Mouse (Mus musculus): ENCODE results near the gene Rbm34.
A peak's percentile ranks its signal among the peaks of the same experiment; 100 is the strongest.

The Rbm34 gene

DNA sequence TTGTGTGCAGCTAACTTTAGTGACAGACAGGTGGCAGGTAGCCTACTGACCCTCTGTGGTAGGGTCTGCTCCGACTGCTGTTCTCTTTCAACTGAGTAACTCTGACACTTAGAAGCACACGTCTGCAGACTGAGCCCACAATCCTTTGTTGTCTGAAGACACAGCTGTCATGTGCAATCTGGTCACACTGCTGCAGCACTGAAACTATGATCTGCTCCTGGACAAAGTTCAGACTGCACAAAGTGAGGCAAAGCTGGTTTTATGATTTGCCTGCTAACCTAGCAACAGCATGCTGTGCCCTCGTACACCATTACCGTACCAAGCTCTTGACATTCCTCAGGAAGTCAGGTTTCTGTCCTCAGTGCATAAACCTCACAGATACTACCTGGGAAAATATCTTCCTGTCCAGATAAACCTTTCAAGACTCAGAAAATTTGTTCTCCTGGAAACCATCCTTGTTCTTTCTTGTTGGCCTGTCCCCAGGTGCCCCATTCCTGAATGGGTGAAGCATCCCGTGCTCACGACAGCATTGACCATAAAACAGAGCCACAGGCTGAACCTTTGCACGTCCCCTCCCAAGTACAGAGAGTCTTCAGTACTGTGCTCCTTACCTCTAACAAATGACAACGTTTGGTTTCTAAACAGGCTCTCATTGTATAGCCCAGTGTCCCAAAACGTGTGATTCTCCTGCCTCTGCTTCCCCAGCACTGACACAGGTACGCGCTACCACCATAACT is 18.8 kb downstream of the Rbm34 start:
- DNase-seq: no peak

GRCm38 (mm10) chr8:126949527-126949926 is 21.3 kb downstream of the Rbm34 start:
- no peak for DNase-seq

- DNase-seq: no peak
Measured at GRCm38 (mm10) chr8:126946444-126946843, 24.4 kb downstream of the Rbm34 start.

DNA sequence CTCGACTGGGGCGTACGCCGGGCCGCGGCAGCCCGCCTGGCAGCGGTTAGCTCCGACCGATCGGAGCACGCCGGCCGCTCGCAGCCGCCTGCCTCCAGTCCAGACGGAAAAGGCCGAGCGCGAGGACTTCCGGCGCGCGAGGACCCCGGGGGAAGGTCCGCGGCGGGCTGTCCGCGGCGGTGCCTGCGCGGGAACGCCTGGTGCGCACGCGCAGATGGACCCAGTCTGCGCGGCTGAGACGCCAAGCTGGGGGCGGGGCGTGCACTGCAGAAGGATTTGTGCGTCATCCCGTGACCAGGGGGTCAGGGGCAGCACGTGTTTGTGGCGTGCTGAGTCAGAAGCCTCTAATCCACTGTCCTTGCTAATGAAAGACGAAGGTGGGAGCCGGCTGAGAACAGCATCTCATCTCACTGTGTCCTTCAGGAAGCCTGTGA is 25.1 kb downstream of the Rbm34 start, which contains the start of gene Tomm20:
TSS of gene Tomm20 (minus strand) at position 115 of the 434 bp plus-strand sequence.
- peak; percentile 98 for DNase-seq

DNA sequence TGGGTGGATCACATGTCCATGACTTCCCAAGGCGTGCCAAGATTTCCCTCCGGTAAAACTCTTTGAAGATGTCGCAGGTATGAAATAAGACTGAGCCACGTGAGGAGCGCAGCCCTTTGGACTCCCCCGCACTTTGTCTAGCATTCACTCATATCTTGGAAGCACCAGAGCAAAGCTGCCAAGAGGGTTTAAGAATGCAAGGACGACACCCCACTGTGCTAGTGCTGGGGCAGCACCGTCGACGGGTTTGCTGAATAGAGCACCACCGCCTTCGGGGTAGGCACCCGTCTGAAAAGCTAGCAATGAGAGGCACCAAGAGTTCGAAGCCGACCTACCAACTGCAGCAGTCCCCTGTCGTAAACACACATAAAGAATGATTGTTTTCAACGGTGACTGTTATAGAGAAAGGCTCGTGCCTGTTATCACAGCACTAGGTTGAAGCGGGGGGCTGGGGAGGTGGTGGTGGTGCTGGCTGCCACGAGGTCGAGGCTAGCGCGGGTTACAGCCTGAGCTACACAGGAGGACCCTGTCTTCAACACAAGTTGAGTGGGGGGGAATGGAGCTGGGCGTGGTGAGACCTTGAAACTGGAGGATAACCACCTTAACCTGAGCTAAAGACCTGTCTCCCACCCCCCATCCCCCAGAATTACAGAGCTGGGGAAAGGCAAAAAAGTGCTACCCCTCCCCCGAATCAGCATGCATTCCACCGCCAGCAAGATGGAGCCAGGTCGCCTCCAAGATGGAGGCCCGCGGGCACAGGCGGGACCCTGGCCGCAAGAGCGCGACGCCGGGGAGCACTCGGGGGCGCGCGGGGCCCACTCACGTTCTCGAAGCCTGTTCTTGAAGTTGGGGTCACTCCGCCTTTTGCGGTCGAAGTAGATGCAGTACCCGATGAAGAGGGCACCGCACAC is 25.8 kb downstream of the Rbm34 start:
- DNase-seq: peak; percentile 83

DNA sequence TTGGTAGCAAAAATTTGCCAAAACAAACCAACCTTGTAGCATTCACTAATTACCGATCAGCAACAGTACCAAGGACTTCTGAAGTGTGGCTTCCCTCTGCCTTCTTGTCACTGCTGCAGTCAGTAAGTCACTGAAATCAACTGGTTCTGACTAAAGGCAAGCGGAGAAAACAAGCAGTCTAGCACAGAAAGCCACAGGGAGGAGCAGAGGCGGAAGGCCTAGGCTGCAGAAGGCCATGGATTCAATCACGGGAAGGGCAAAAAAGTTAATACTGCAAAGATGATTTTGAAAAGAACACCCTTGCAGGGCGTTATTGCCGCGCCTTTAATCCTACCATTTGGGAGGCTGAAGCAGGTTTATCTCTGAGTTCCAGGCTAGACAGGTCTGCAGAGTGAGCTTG is 27.3 kb downstream of the Rbm34 start:
- DNase-seq: no peak

- no peak for DNase-seq
Measured at GRCm38 (mm10) chr8:126937337-126937736, 33.5 kb downstream of the Rbm34 start.

- peak; percentile 44 for DNase-seq
Measured at GRCm38 (mm10) chr8:126935932-126936331, 34.9 kb downstream of the Rbm34 start.

GRCm38 (mm10) chr8:126935387-126935786 is 35.5 kb downstream of the Rbm34 start:
- no peak for DNase-seq

- no peak for DNase-seq
Measured at GRCm38 (mm10) chr8:126932656-126933055, 38.2 kb downstream of the Rbm34 start.

DNA sequence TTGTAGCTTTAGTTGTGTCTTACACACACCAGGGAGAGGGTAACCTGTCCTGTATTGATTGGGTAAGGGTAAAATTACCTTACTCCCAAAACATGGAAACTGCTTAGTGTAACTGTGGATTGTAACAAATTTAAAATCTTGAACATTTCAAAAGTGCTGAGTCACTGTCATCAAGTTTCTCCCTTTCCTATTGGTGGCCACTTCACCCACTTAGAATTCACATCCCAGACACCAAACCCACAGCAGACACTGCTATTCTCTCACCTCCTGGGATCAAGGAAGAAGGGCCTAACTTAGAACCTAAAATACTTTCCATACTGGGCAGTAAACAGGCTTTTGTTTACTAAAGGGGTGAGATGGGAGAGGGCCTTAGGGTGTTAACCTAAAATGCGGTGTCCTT is 38.6 kb downstream of the Rbm34 start:
- no peak for DNase-seq

DNA sequence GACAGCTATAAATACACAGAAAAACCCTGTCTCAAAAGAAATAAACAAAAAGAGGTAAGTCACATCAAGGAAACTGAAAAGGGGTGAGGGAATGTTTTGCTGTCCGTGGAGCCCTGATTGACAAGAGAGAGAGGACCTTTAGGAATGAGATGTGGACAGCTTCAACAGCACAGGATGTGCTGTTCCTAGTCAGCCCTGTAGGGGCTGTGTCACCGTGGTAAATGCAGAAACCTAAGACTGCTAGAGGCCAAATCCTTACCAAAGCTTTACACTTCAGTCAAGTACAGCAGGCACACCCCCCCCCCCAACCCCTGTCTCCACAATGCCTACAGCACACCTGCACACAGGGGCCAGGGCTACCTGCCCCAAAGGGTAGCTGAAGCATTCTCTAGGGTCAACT is 39.2 kb downstream of the Rbm34 start:
- peak; percentile 48 for DNase-seq

- peak; percentile 83 for DNase-seq
Measured at GRCm38 (mm10) chr8:126929607-126930161, 41.2 kb downstream of the Rbm34 start.

GRCm38 (mm10) chr8:126928755-126929505 is 41.9 kb downstream of the Rbm34 start:
- DNase-seq: no peak

DNA sequence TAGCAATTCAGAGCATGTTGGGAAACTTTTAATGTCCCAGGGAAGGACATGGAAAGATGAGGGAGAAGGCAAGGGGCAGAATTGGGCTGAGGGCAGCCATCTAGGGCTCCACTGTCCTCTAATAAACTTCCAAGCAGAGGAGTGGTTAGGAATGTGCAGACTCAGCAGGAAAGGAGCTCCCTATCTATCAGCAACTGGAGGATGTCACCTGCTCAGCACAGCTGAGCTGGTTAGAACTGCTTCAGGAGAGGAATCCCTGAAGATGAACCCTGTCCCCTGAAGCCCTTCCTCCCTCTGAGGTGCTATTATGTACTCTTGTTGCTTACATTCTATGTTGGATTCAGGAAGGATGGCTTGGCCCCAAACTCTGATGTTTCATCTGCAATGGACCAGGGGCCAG is 42.8 kb downstream of the Rbm34 start:
- DNase-seq: no peak

DNA sequence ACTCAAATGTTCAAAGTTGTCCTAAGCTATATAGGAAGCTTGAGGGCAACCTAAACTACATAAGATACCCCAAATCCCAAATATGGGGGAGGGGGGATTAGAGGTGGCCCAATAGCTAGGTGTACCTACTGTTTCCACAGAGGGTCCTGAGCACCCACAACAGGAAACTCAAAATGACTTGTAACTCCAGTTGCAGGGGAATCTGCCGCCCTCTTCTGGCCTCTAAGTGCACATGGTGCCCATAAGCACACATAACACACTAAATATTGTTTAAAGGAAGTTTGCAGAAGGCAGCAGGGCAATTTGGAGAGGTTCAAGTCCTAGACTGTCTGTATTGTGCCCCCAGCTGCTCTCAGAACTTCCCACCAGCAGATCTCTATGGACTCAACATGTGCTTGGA is 43.8 kb downstream of the Rbm34 start:
- DNase-seq: no peak

GRCm38 (mm10) chr8:126922981-126923380 is 47.9 kb downstream of the Rbm34 start:
- no peak for DNase-seq

GRCm38 (mm10) chr8:126921432-126921831 is 49.4 kb downstream of the Rbm34 start:
- no peak for DNase-seq

DNA sequence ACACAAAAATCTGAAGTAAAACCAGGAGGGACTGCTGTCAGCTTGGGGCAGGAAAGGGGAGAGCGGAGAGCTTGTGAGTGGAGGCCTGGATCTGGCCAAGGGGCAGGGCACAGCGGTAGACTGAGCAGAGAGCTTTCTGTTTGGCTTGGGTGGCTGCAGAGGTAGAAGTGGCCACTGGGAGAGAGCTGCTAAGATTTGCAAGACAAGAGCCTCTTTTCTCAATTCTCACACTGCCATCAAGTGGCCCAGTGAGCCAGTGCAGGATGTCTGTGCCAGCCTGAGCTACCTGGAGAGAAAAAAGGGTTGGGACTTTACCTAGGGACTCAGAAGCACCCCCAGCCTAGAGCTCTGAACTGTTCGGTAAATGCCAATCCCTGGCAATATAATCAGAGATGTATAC is 50.0 kb downstream of the Rbm34 start:
- peak; percentile 88 for DNase-seq

DNA sequence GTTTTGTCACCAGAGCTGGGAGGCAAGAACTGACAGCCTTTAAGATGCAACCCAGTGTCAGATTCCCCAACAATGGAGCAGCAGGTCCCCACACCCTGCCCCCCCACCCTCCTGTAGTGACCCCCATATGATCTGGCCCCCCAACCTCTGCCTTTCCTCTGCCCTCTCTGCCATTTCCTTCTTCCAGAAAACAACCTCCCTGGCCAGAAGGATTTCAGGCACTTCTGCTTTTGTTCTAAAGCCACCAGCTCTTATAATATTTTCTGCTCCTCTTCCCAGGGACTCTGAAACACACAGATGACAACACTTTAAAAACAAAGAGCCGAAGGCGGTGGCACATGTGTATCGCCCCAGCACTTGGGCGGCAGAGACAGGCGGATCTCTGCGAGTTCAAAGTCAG is 50.5 kb downstream of the Rbm34 start:
- DNase-seq: no peak

GRCm38 (mm10) chr8:126919703-126920102 is 51.2 kb downstream of the Rbm34 start:
- DNase-seq: no peak

DNA sequence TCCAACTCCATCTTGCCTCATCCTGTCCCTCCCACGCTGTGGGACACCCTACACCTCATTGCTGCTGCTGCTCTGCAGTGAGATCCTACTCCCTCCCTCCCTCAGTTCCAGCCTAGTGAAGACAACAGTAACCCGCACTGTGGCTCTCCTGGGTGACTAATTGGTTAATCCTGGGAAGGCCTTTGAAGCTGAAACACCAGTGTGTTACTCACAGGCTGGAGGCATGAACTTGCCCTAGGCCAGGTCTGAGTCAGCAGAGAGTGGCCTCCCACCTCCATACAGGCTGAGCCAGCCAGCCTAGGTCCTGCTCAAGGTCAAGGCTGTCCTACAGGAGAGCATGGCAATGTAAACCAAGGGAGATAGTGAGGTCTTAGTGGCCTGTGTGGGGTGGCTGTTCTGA is 51.6 kb downstream of the Rbm34 start:
- no peak for DNase-seq

GRCm38 (mm10) chr8:126918356-126918755 is 52.5 kb downstream of the Rbm34 start:
- no peak for DNase-seq
